Mouse (Mus musculus) naive thymus-derived CD4-positive, alpha-beta T cell, adult 2 months (primary cell): ENCODE measurements around the gene Olfr1415.
"Not testable (repeated sequence)": the region's sequence is repeated elsewhere in the genome, so short reads cannot be mapped to it uniquely, and the experiment has no call there.

ENCODE experiments used
- DNase-seq: peaks from one replicate; pipeline ENCODE4 v3.0.0-alpha.2; 2011; ENCODE audit warnings: low read depth

The Olfr1415 gene

DNA sequence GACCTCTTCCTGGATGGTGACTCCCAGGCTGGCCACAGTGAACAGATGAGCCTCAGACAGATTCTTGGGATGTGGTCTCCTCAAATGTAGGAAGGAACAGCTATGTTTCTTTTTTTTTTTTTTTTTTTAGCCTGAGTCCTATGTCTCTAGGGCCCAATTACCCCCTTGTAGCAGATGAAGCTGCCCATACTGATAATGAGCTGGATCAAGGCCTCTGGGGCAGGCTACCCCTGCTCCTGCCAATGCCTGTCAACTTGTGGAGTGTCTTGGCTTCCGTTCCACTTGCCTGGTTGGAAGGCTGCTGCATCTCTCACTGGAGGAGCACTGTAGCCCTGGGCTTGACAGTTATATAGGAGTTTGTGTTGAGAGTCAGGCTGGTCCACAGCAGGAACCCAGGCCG is at the start of gene Olfr1415:
Gene Olfr1415, minus strand, starts transcription at position 101 of the 400 bp plus-strand sequence.
- DNase-seq: no peak

DNA sequence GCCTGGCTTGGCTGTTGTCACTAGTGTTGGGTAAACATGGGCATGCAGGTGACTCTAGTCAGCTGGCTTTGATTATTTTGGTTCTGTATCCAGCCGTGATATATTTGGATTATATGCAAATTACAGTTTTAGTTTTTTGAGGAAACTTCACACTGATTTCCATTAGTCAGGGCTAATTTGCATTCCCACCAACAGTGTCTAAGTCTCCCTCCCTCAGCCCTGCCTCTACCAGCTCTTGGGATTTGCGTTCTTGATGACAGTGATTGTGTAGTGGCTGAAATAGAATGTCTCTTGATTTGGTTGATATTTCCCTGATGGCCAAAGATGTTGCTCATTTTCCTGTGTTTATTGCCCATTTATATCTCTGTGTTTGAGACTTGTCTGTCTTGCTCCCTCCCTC is 43.2 kb upstream of the Olfr1415 start:
- DNase-seq: no peak

DNA sequence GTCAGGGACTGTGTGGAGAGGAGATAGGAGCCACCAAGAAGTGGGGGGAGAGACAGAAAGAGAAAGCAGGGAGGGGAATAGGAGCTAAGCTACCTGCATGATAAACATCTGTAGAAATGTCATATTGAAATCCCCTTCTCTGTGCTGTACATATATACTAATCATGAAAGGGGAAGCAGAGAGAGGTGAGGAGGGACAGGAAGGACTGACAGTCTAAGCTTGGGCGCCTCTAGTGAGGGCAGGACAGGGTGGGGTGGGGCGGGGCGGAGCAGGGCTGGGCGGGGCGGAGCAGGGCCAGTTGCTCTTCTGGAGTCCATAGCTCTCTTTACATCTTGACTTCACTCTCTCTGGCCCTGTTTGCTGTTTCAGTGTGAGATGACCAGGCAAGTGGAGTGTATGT is 41.1 kb upstream of the Olfr1415 start:
- DNase-seq: no peak

DNA sequence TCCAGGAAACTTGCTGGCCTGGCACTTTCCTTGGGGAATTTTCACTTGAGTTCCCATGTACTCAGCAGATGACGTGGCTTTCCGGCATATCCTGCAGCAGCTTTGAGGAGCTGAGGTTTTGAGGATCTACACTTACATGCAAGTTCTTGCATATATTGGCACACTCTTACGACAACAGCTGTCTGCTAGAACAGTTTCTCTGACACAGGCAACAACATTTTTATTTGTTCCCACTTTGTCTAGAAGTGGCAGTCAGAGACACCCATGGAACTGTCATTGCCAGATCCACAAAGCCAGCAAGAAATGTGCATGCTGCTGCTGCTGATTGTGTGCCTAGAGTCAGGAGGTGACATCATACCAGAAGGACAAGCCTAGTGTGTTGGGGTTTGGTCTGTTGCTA is 27.9 kb upstream of the Olfr1415 start:
- DNase-seq: no peak

DNA sequence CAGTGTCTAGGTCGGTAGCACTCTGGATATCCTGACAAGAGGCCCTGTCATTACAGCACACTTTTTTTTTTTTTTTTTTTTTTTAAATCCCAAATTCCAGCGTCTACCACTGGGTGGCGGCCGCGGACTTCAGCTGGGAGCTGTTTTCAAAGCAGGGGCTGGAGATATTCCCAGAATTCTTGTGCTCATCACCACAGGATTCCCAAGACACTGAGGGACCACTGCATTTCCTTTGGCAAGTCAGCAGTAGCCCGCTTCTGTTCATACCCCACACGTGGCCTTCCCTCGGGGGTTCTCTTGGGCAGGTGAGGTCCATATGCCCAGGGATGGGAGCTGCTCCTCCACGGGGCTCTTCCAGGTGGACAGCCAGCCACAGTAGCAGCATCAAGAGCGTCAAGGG is 25.5 kb upstream of the Olfr1415 start:
- DNase-seq: no peak

DNA sequence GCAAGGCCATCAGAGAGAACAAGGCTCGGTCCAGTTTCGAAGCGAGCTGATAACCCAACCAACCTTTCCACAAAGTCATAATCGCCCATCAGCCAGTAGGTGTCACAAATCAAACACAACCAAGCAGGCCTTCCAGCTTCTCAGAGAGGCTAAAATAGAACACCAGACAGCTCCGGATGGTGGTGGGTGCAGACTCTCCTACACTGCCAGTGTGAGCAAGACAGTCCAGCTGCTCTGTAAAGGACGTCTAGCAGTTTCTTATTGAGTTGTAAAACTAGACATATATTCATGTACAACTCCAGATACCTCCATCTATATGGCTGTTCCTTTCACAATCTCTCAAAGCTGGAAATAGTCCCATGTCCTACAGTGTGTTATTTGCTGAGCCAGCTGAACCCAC is 23.1 kb upstream of the Olfr1415 start:
- DNase-seq: no peak

DNA sequence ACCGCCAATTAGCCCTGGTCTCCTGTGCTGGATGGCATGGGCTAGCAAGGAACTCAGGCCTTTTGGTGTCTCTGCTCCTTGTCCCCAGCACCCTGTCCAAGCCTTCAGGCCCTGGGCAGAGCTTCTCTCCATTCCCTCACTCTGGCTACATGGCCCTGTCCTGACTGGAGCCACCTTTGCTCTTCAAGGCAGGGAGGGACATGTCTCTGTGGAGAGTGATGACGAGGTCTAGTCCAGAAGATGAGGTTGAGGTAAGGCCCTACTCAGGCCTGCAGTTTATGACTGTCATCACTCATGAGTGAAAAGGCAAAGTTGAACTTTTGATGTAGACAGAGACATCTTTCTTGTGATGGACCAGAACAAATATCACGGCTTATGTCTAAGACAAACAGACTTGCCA is 22.7 kb upstream of the Olfr1415 start, which contains the start of gene Olfr1414:
Gene Olfr1414, minus strand, starts transcription at position 101 of the 400 bp plus-strand sequence.
- DNase-seq: no peak

DNA sequence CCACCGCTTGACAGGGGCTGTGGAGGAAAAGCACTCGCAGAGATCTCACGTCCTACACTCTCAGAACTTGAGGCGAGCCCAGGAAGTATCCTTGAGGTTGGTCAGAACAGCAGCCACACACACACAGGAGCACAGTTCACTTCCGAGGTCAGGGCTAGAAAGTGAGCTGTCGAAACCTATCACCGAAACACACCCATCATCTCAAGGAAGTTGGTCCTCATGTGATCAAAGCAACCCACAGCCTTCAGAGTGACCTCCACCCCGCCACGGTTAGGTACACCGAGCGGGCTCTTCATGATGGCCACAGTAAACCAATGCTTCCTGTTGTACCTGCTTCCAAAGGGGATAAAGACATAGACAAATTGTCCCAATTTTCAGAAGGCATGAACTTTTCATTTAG is 19.5 kb upstream of the Olfr1415 start:
- DNase-seq: no peak

DNA sequence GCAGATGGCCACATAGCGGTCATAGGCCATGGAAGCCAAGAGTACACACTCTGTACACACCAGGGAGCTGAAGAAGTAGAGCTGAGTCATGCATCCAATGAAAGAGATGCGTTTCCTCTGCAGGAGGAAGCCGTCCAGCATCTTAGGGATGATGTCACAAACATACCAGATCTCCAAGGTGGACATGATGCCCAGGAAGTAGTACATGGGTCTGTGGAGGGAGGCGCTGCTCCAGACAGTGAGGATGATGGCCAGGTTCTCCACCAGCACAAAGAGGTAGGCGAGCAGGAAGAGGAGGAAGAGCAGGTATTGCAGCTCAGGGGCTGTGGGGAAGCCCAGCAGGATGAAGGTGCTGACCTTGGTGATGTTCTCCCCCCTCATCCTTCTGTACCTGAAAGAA is 15.7 kb upstream of the Olfr1415 start:
- DNase-seq: not testable (repeated sequence)

DNA sequence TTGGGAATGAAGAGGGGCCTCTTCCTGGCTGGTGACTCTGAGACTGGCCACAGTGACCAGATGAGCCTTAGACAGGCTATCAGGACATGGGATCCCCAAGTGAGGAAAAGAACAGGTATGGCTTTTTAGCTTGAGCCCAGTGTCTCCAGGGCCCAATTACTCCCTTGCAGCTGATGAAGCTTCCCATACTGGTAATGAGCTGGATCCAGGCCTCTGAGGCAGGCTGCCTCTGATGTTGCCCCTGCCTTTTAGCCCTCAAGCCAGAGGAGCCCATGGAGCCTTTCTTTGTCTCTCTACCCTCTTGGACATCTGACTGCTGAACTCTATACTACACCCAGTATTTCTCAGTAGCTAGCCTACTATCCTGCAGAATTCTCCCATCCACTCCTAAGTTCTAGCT is 10.9 kb downstream of the Olfr1415 start, which contains the start of gene Olfr1416:
Gene Olfr1416, minus strand, starts transcription at position 101 of the 400 bp plus-strand sequence.
- DNase-seq: no peak

DNA sequence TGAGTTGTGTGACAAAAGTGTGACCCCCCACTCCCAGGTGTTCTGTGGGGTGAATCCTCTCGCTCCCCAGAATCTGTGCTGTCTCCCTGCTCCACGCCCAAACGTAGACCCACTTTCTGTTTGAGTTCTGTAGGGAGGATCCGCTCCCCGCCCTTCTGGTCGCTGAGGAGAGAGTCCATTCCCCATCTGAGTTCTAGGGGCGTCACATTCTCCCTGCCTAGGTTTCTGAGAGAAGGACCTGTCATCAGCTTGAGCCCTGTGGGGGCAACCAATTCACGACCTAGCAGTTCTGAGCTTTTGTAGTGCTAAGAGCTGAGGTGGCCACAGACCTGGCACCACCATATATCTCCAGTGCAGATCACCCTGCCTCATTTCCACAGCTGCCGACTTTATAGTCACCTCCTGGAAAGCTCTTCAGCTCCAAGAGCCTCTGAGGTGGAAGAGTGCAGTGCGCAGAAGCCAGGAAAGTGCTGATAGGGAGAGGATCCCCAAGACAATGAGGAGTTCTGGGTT is 21.8 kb downstream of the Olfr1415 start:
- DNase-seq: no peak

DNA sequence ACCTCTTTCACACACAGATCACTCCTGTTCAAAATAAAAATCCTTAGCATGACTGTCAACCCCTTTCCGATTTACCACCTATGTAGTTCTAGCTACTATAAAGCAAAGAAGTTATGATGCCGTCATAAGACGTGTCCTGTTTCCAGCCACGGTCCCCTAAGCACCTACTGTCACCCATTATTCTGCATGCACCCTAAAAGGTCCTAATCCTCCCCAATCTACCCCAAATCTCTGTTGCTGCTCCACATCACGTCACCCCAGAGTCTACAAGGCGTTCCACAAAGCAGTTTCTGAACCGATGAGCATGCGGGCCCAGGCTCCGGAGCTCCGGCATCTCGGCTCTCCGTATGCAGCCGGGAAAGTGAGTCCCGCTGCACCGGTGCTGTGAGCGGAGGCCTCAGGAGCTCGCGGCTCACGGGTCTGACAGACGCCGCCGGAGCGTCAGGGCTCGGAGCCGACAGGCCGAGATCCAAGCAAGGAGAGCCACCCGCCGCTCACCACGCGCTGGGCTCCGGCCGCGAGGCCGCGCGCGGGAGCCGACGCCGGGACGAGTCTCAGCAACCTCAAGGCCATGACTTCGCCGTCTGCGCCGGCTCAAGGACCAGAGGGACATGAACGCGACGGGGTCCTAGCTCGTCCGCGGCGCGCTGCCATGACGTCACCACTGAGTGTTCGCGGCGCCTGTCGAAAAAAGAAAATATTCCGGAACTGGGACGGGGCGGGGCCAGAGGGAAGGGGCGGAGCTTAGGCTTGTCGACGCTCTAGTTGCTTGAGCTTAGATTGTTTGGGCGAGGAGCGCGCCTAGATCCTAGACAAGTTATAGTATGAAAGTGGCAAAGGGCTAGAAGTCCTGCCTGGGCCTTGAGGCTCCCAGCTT is 22.5 kb downstream of the Olfr1415 start, which contains the start of gene Ndufa10:
Gene Ndufa10, minus strand, starts transcription at position 696 of the 877 bp plus-strand sequence.
- peak; percentile 99 for DNase-seq

DNA sequence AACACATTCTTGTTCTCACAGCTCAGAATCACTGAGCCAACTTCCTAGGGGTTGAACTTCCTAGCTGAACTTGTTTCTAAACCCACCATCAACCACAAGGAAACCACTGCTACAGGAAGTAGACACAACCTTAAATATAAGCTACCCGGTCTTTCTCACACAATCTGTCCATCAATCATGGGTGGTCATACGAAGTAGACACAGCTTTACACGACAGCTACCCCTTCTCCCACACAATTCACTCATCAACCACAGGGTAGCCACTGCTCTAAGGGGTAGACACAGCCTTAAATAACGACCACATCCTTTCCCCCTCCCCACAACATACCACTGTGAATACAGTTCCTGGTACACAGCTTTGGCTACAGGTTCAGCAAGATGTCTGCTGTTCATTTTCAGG is 27.0 kb downstream of the Olfr1415 start:
- DNase-seq: peak; percentile 65

DNA sequence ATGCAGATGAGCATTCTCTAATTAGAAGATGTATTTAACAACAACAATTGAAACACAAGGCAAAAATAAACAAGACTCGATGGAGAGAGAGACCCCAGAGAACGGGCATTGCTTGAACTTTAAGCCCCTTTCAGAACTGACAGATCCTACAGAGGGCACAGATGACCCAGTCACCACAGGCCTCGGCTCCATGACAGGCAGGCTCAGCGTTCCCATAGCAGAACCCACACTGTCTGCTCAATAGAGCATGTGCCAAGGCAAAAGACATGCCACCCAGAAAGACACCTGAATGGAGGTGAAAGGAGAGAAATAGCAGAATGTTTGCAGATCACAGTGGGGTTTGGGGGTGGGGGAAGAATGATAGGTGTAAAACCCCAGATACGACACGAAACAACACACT is 37.5 kb downstream of the Olfr1415 start:
- no peak for DNase-seq

DNA sequence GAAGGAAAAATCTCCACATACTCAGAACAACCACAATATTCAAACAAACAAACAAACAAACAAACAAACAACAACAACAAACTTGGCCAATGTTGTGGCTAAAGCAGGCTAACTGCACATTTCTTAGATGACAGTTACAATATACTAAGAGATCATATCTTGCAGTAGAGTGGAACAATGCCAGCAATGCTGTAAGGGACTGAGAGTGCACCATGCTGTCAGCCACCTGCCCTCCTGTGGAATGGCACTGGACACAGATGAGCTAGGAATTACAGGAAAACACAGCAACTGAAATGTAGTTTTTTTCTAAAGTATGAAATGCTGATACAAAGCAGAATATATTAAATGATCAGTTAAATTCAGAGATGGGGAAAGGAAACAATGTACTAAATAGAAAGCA is 38.1 kb downstream of the Olfr1415 start:
- DNase-seq: no peak

DNA sequence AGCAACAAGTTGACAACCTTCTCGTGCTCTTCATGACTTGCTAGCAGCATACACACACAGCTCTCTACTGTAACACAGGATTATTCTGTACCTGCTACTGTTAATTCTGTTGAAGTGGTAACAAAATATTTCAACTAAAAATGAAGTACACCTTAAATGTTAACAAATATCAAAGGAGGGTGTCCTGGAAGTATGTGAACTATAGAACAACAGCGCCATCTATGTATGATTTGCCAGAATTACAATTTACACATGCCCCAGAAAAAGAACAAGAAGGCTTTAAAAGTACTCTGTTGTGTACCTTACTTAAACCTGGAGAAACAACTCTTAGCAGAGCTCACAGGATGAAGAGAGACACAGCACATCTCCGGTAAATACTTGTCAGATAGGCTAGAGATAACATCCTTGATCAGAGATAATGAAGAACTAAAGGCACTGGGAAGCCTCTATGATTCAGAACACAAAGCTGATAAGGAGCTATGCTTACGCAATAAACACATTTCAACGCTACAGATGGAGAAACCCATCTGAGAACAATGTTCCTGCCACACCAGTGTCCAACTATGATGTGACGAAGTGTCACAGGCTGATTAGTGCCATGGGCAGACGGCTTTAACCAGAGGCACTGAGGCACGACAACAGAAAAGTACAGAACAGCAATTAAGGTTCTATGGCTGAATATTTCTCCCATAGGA is 42.0 kb downstream of the Olfr1415 start:
- DNase-seq: peak; percentile 70

DNA sequence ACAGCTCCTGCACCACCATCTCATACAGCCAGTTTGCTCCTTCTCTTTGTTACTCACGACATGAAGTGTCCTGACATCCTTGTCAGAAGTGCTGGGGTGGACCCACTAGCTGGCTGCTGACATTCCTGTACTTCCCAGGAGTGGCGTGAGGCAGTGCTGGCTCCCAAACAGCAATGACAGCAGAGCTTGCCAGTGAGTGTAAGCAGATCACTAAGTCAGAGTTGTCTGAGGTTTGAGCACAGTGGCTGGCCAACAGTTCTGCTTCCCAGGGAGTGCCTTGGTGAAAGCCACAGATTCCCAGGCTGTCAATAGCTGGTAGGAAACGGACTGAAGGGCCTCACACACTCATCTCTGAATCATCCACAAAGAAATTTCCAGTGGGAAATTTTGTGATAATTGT is 47.6 kb downstream of the Olfr1415 start:
- no peak for DNase-seq

DNA sequence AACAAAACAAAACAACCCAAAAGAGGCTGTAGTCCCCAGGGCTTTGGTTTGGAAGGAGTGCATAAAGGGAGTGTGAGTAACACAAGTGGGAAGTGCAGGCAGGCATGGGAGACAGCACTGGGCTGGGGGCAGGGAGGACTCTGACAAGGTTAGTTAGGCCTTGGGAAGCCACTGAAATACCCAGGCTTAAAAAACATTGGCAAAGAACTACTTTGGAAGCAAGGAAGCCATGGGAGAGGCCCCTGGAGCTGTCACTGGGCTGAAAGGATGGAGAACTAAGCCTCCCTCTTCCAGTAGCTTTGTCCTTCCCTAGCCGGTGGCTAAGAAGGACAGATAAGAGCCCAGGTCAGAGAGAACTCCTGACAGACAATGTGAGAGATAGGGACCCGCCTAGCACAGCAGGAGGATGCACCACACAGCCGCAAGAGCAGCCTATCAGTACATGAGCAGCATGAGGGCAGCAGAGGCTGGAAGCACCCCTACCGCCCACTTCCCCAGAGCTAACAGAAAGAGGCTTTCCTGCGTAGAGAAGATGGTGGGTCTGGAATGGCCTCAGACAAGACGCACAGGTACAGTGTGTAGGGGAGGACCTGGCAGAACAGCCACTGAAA is 54.3 kb downstream of the Olfr1415 start:
- no peak for DNase-seq

DNA sequence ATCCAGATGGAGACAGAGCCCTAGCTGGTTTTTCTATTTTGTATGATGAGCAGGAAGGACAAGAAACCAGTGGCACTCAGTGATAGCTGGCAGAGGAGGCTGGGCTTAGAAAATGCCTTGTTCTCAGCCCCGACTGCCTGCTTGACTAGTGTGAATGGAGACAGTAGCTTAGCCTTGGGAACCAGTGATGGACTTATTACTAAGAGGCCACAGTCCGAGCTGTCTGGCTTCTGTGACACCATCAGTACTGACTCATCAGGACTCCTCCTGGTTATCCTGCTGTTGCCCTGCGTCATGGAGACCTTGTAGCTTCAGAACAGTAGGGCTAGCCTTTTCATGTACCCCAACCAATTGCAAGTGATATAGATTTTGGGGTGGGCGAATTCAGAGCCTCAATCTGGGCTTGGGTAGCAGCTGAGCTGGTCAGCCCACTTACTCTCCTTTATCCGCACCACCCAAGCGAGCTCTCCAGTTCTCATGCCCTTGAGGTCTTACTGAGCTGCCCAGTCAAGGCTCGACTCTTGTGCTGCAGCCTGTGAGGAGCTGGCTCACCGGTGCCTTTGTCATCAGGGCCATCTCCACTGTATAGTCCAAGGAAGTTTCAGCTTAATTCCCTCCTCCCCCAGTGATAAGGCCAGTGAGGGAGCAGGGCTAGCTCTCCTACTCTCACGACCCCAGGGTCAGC is 55.7 kb downstream of the Olfr1415 start:
- DNase-seq: no peak
